Mouse (Mus musculus) CH12.LX (cell line): ENCODE data around the gene S100a1. TPM values are rescaled to one million over a fixed set of nuclear protein-coding genes. Genes with fewer than 3 reads are reported as not detected.

ENCODE experiments used
- DNase-seq: peaks from one replicate; pipeline ENCODE4 v3.0.0-alpha.2; 2013; ENCODE audit errors: extremely low read depth
- H3K27ac ChIP-seq: 2 replicates; pipeline ENCODE4 v1.5.1; 2012; ENCODE audit warnings: low read depth, mild to moderate bottlenecking, control low read depth, moderate library complexity; ENCODE audit not compliant: insufficient read depth
- H3K27me3 ChIP-seq: replicated peaks from 2 replicates; pipeline ENCODE3; 2012; ENCODE audit warnings: inconsistent platforms
- H3K36me3 ChIP-seq, 2 experiments: replicated peaks in 1 of 2; 2 replicates each; pipeline versions ENCODE3 to v1.6.1; 2012; ENCODE audit warnings: inconsistent platforms in 1 of 2, low read length in 1 of 2, mild to moderate bottlenecking in 1 of 2, mixed read lengths in 1 of 2, moderate library complexity in 1 of 2; ENCODE audit not compliant: control insufficient read depth in 1 of 2, insufficient read depth in 1 of 2
- H3K4me1 ChIP-seq, 2 experiments: 2 replicates each; pipeline ENCODE4 v1.6.1; 2012; ENCODE audit warnings: inconsistent platforms in 1 of 2, moderate library complexity in 1 of 2; ENCODE audit not compliant: insufficient read depth in 2 of 2, control insufficient read depth in 1 of 2
- H3K4me2 ChIP-seq: 2 replicates; pipeline ENCODE4 v1.6.1; 2012; ENCODE audit warnings: low read depth, mild to moderate bottlenecking, control low read depth; ENCODE audit not compliant: poor library complexity, insufficient read depth, severe bottlenecking
- H3K4me3 ChIP-seq, 3 experiments: fragments of 150-350 bp in 1 of 3; sonication (generic) in 1 of 3; replicated peaks in 1 of 3; 2 replicates each; pipeline versions ENCODE3 to v1.5.1; 2011 to 2012; ENCODE audit warnings: low read depth in 2 of 3, low read length in 2 of 3, mild to moderate bottlenecking in 2 of 3, moderate library complexity in 2 of 3, control low read depth in 1 of 3, improper control_type of control experiment in 1 of 3, inconsistent platforms in 1 of 3, mixed read lengths in 1 of 3; ENCODE audit not compliant: poor library complexity in 1 of 3
- H3K79me2 ChIP-seq: replicated peaks from 2 replicates; pipeline ENCODE4 v1.6.1; 2012; ENCODE audit warnings: mild to moderate bottlenecking, moderate library complexity; ENCODE audit not compliant: control insufficient read depth, poor library complexity, insufficient read depth, severe bottlenecking; ENCODE audit errors: extremely low read depth
- H3K9ac ChIP-seq: 2 replicates; pipeline ENCODE4 v1.6.1; 2012; ENCODE audit warnings: low read depth, mild to moderate bottlenecking, control low read depth, moderate library complexity; ENCODE audit not compliant: insufficient read depth
- H3K9me3 ChIP-seq: replicated peaks from 2 replicates; pipeline ENCODE3; 2012; ENCODE audit warnings: low read length, inconsistent platforms, mixed read lengths
- BHLHE40 ChIP-seq: IDR thresholded peaks from 2 replicates; pipeline ENCODE4 v1.6.1; 2011; ENCODE audit warnings: mild to moderate bottlenecking, low read depth, low read length, improper control_type of control experiment
- CHD1 ChIP-seq: IDR thresholded peaks from 2 replicates; pipeline ENCODE4 v1.6.1; 2012; ENCODE audit warnings: low read depth, low read length, improper control_type of control experiment, inconsistent platforms
- CHD2 ChIP-seq: IDR thresholded peaks from 2 replicates; pipeline ENCODE4 v1.6.1; 2011; ENCODE audit warnings: low read length, improper control_type of control experiment
- CTCF ChIP-seq, 2 experiments: IDR thresholded peaks in 1 of 2; conservative IDR thresholded peaks in 1 of 2; 2 replicates each; pipeline ENCODE4 v1.5.1; 2011 to 2012; ENCODE audit warnings: low read depth in 2 of 2, low read length in 2 of 2, improper control_type of control experiment in 1 of 2, inconsistent platforms in 1 of 2, mild to moderate bottlenecking in 1 of 2, moderate library complexity in 1 of 2
- E2F4 ChIP-seq: IDR thresholded peaks from 2 replicates; pipeline ENCODE4 v1.6.1; 2011; ENCODE audit warnings: low read depth, low read length, improper control_type of control experiment; ENCODE audit not compliant: insufficient replicate concordance
- ELF1 ChIP-seq: IDR thresholded peaks from 2 replicates; pipeline ENCODE4 v1.6.1; 2014; ENCODE audit warnings: low read depth, mild to moderate bottlenecking, inconsistent platforms, low read length, improper control_type of control experiment
- HCFC1 ChIP-seq: IDR thresholded peaks from 2 replicates; pipeline ENCODE4 v1.6.1; 2012; ENCODE audit warnings: low read depth, mild to moderate bottlenecking, inconsistent platforms, low read length, improper control_type of control experiment
- IRF4 ChIP-seq: IDR thresholded peaks from 2 replicates; pipeline ENCODE4 v1.6.1; 2014; ENCODE audit warnings: low read depth, mild to moderate bottlenecking, inconsistent platforms, low read length, improper control_type of control experiment
- KAT2A ChIP-seq: IDR thresholded peaks from 2 replicates; pipeline ENCODE4 v1.6.1; 2012; ENCODE audit warnings: low read length, improper control_type of control experiment, inconsistent platforms; ENCODE audit not compliant: insufficient replicate concordance
- MAFK ChIP-seq: IDR thresholded peaks from 2 replicates; pipeline ENCODE4 v1.6.1; 2011; ENCODE audit warnings: low read length, improper control_type of control experiment; ENCODE audit not compliant: insufficient replicate concordance
- MAX ChIP-seq: IDR thresholded peaks from 2 replicates; pipeline ENCODE4 v1.6.1; 2011; ENCODE audit warnings: low read length, improper control_type of control experiment
- MXI1 ChIP-seq: IDR thresholded peaks from 2 replicates; pipeline ENCODE4 v1.6.1; 2011; ENCODE audit warnings: mild to moderate bottlenecking, low read depth, low read length, improper control_type of control experiment
- MYC ChIP-seq: IDR thresholded peaks from 2 replicates; pipeline ENCODE4 v1.6.1; 2011; ENCODE audit warnings: low read depth, mild to moderate bottlenecking, improper control_type of control experiment, low read length
- NELFE ChIP-seq: IDR thresholded peaks from 2 replicates; pipeline ENCODE4 v1.6.1; 2011; ENCODE audit warnings: low read depth, low read length, improper control_type of control experiment
- NRF1 ChIP-seq: IDR thresholded peaks from 2 replicates; pipeline ENCODE4 v1.6.1; 2014; ENCODE audit warnings: low read depth, mild to moderate bottlenecking, inconsistent platforms, low read length, improper control_type of control experiment, moderate library complexity
- POLR2A ChIP-seq: IDR thresholded peaks from 2 replicates; pipeline ENCODE4 v1.6.1; 2011; ENCODE audit warnings: low read depth, mild to moderate bottlenecking, improper control_type of control experiment, low read length
- POLR2AphosphoS2 ChIP-seq: IDR thresholded peaks from 2 replicates; pipeline ENCODE4 v1.6.1; 2011; ENCODE audit warnings: low read depth, low read length, improper control_type of control experiment
- SIN3A ChIP-seq: IDR thresholded peaks from 2 replicates; pipeline ENCODE4 v1.6.1; 2012; ENCODE audit warnings: low read length, improper control_type of control experiment, inconsistent platforms
- SMC3 ChIP-seq: IDR thresholded peaks from 2 replicates; pipeline ENCODE4 v1.6.1; 2011; ENCODE audit warnings: low read depth, low read length, improper control_type of control experiment
- TBP ChIP-seq: conservative IDR thresholded peaks from 2 replicates; pipeline ENCODE4 v1.6.1; 2011; ENCODE audit warnings: low read depth, low read length, improper control_type of control experiment
- TCF12 ChIP-seq: IDR thresholded peaks from 2 replicates; pipeline ENCODE4 v1.6.1; 2014; ENCODE audit warnings: low read depth, mild to moderate bottlenecking, inconsistent platforms, low read length, improper control_type of control experiment
- USF2 ChIP-seq: conservative IDR thresholded peaks from 2 replicates; pipeline ENCODE4 v1.6.1; 2011; ENCODE audit warnings: low read depth, low read length, improper control_type of control experiment
- ZMIZ1 ChIP-seq: IDR thresholded peaks from 2 replicates; pipeline ENCODE4 v1.6.1; 2012; ENCODE audit warnings: low read depth, mild to moderate bottlenecking, inconsistent platforms, low read length, improper control_type of control experiment
- ZNF384 ChIP-seq: IDR thresholded peaks from 2 replicates; pipeline ENCODE4 v1.6.1; 2012; ENCODE audit warnings: low read depth, low read length, improper control_type of control experiment, inconsistent platforms
- dilution Hi-C: fragments of 300-500 bp; cut with MboI; formaldehyde crosslinking; loops from 2 replicates; pipeline ENCODE4 v1.14.3; 2020; ENCODE audit warnings: low sequenced_read_pairs; ENCODE audit not compliant: extremely low pct_unique_long_range_greater_than_20kb, extremely low pct_ligation_motif_present
- in situ Hi-C: fragments of 300-500 bp; cut with MboI; formaldehyde crosslinking; loops from 3 replicates; pipeline ENCODE4 v1.14.3; 2019; ENCODE audit warnings: low sequenced_read_pairs, low pct_ligation_motif_present, low pct_unique_long_range_greater_than_20kb, mixed read lengths
- polyA plus RNA-seq: library from polyadenylated mRNA; unstranded; fragments of >175 nt; gene quantifications from 2 replicates; pipeline ENCODE4 v1.2.1, GENCODE M21; 2012; ENCODE audit warnings: low read depth; ENCODE audit not compliant: insufficient read length
- total RNA-seq, 2 experiments: library from RNA; depleted of rRNA; stranded (reverse); fragments of 300-350 nt in 1 of 2; fragments of >200 nt in 1 of 2; gene quantifications; 2 replicates each; pipeline ENCODE4 v1.2.3; 2012 to 2014

Gene S100a1
- total and polyA plus RNA-seq, 3 experiments = 2.7 to 13.2 (median 3.8) TPM

GRCm38 (mm10) chr3:90475831-90476611, 38.2 kb downstream of the S100a1 start, which contains the start of gene Ilf2:
Ilf2 (plus strand) TSS chr3:90476126.
- no peak within 1 kb of the TSS for H3K27ac ChIP-seq
- in situ Hi-C loops (no loop called here), dilution Hi-C loops (no loop called here)
- peak within 1 kb of the TSS; percentile 76 to 89 (median 89) for H3K4me3 ChIP-seq
- H3K4me1 ChIP-seq = peaks cover 2 to 18% of the 10 kb centered on the region in 2 experiments; a peak in 2 of 4 replicates
- TF ChIP-seq CTCF (conservative IDR thresholded peaks at IDR 0.05 in 1 of 2, IDR thresholded peaks at IDR 0.05 in 1 of 2; ENCODE audit: low read depth in 2 of 2, low read length in 2 of 2) (peak in 1 of 2 experiments; percentile 59; a peak in 2 of 4 replicates), BHLHE40 (no peak), E2F4 (peak; percentile 78; the same call in 1 of the 2 replicates), MAFK (peak; percentile 93), ELF1 (peak; percentile 98), SIN3A (peak; percentile 82), ZNF384 (no peak), SMC3 (no peak), ZMIZ1 (peak; percentile 73; the same call in 1 of the 2 replicates), NRF1 (peak; percentile 76), MAX (peak; percentile 43; the same call in 1 of the 2 replicates), IRF4 (peak; percentile 38; the same call in 1 of the 2 replicates), MYC (0 out of 2 replicates have a peak, but pooled peaks have one; percentile 54), NELFE (peak; percentile 93), POLR2A (peak; percentile 96), TCF12 (peak; percentile 81), KAT2A (peak; percentile 89; the same call in 1 of the 2 replicates), USF2 (no peak), POLR2AphosphoS2 (0 out of 2 replicates have a peak, but pooled peaks have one; percentile 49), MXI1 (peak; percentile 67), TBP (peak; percentile 100), CHD2 (peak; percentile 90), CHD1 (no peak), HCFC1 (peak; percentile 80)
- no peaks in the 10 kb centered on the region for H3K27me3 ChIP-seq
- H3K9ac ChIP-seq = peak within 1 kb of the TSS; percentile 76
- DNase-seq = peak; percentile 97
- H3K79me2 ChIP-seq = peaks cover 34% of the 10 kb centered on the region
- peak within 1 kb of the TSS; percentile 98 for H3K4me2 ChIP-seq
- peaks cover 11 to 31% of the 10 kb centered on the region in 2 experiments for H3K36me3 ChIP-seq
- no peaks in the 10 kb centered on the region for H3K9me3 ChIP-seq
